Mouse (Mus musculus) limb, embryonic 14.5 days (tissue): Measurements from ENCODE around the gene Yars. TPM values are rescaled to one million over a fixed set of nuclear protein-coding genes. Genes with fewer than 3 reads are reported as not detected.

Source experiments
- ATAC-seq: fragments of 200-750 bp; cut with Nextera tagmentation; 2 replicates; pipeline ENCODE4 v1.8.0; 2017; ENCODE audit warnings: low read depth, moderate number of reproducible peaks, moderate TSS enrichment; ENCODE audit not compliant: low FRiP score
- DNase-seq: peaks from one replicate; pipeline ENCODE4 v3.0.0-alpha.2; 2015; ENCODE audit warnings: low spot score
- H3K27ac ChIP-seq: fragments of 300-500 bp; sonication (generic); replicated peaks from 2 replicates; pipeline ENCODE4 v1.5.1; 2014; ENCODE audit warnings: low read depth, mild to moderate bottlenecking, low read length, moderate library complexity, mixed read lengths
- H3K27me3 ChIP-seq: fragments of 300-500 bp; sonication (generic); 2 replicates; pipeline ENCODE4 v1.6.1; 2014; ENCODE audit warnings: low read length, mixed read lengths; ENCODE audit not compliant: control insufficient read depth, insufficient read depth
- H3K36me3 ChIP-seq: fragments of 300-500 bp; sonication (generic); 2 replicates; pipeline ENCODE4 v1.6.1; 2014; ENCODE audit warnings: mild to moderate bottlenecking, low read length, moderate library complexity, mixed read lengths; ENCODE audit not compliant: control insufficient read depth, insufficient read depth
- H3K4me1 ChIP-seq: fragments of 300-500 bp; sonication (generic); 2 replicates; pipeline ENCODE4 v1.6.1; 2014; ENCODE audit warnings: antibody characterized with exemption, low read length, mixed read lengths; ENCODE audit not compliant: control insufficient read depth, insufficient read depth
- H3K4me2 ChIP-seq: fragments of 300-500 bp; sonication (generic); replicated peaks from 2 replicates; pipeline ENCODE4 v1.6.1; 2014; ENCODE audit warnings: low read depth, mild to moderate bottlenecking, low read length, moderate library complexity; ENCODE audit not compliant: severe bottlenecking
- H3K4me3 ChIP-seq: fragments of 300-500 bp; sonication (generic); replicated peaks from 2 replicates; pipeline ENCODE4 v1.5.1; 2014; ENCODE audit warnings: low read length
- H3K9ac ChIP-seq: fragments of 300-500 bp; sonication (generic); 2 replicates; pipeline ENCODE4 v1.6.1; 2014; ENCODE audit warnings: mild to moderate bottlenecking, low read depth, low read length, moderate library complexity; ENCODE audit not compliant: severe bottlenecking
- H3K9me3 ChIP-seq: fragments of 300-500 bp; sonication (generic); 2 replicates; pipeline ENCODE4 v1.6.1; 2016; ENCODE audit warnings: low read length; ENCODE audit not compliant: control insufficient read depth
- POLR2A ChIP-seq: fragments of 200-500 bp; IDR thresholded peaks from 2 replicates; pipeline ENCODE4 v1.8.0; 2012; ENCODE audit warnings: inconsistent platforms, mild to moderate bottlenecking, moderate library complexity, borderline replicate concordance; ENCODE audit not compliant: insufficient read depth, insufficient read length; ENCODE audit errors: extremely low read depth
- WGBS: fragments of 180-500 bp; shearing (Covaris S2); extraction: QIAGEN DNeasy Blood & Tissue Kit; methylation state at CpG from one replicate; pipeline ENCODE4 v1.1.7; 2014; 5-methylcytosine and 5-hydroxymethylcytosine counted together
- polyA plus RNA-seq, 2 experiments: library from polyadenylated mRNA; depleted of rRNA in 1 of 2; stranded (reverse) in 1 of 2; unstranded in 1 of 2; fragments of >200 nt; fragmentation: Nextera tagmentation in 1 of 2; extraction: Ambion mirVana in 1 of 2; gene quantifications; 2 replicates each; pipeline versions ENCODE4 v1.2.1 to v1.2.3; 2012 to 2014

Gene Yars
- polyA plus RNA-seq, 2 experiments = 50.3 to 79.5 TPM

- Histone ChIP-seq H3K27ac (no peak overlapping the region), H3K4me1 (peaks cover 5% of the 10 kb centered on the region), H3K27me3 (no peaks in the 10 kb centered on the region), H3K4me3 (no peak overlapping the region), H3K4me2 (no peak overlapping the region), H3K9me3 (no peaks in the 10 kb centered on the region), H3K36me3 (no peaks in the 10 kb centered on the region), H3K9ac (no peak overlapping the region)
- ATAC-seq = peak; percentile 53; the same call in 1 of the 2 replicates
- WGBS = 32% methylated on average over 8 of the region's 8 CpGs
- peak; percentile 25 for DNase-seq
- no peak for TF ChIP-seq POLR2A
Measured at GRCm38 (mm10) chr4:129256450-129257380, 67.2 kb downstream of the Yars start.

- Histone ChIP-seq H3K4me2 (no peak overlapping the region), H3K9ac (0 out of 2 replicates have a peak overlapping the region, but pooled peaks have one; percentile 2), H3K36me3 (no peaks in the 10 kb centered on the region), H3K4me1 (peaks cover 11% of the 10 kb centered on the region), H3K9me3 (no peaks in the 10 kb centered on the region), H3K27ac (no peak overlapping the region), H3K4me3 (no peak overlapping the region), H3K27me3 (no peaks in the 10 kb centered on the region)
- 80% methylated on average over 4 of the region's 4 CpGs for WGBS
- no peak for TF ChIP-seq POLR2A
- DNase-seq (no peak), ATAC-seq (no peak)
Measured at GRCm38 (mm10) chr4:129259101-129259500, 69.5 kb downstream of the Yars start.

GRCm38 (mm10) chr4:129260678-129261077, 71.1 kb downstream of the Yars start:
- Histone ChIP-seq H3K4me1 (peaks cover 11% of the 10 kb centered on the region), H3K4me3 (no peak overlapping the region), H3K9me3 (no peaks in the 10 kb centered on the region), H3K27ac (no peak overlapping the region), H3K36me3 (no peaks in the 10 kb centered on the region), H3K4me2 (no peak overlapping the region), H3K27me3 (no peaks in the 10 kb centered on the region), H3K9ac (no peak overlapping the region)
- DNase-seq = no peak
- 17% methylated on average over 6 of the region's 6 CpGs for WGBS
- no peak for TF ChIP-seq POLR2A
- no peak for ATAC-seq

GRCm38 (mm10) chr4:129261196-129261595, 71.6 kb downstream of the Yars start, which contains the start of gene C77080:
C77080 (minus strand) TSS chr4:129261404.
- H3K4me1 ChIP-seq = peaks cover 11% of the 10 kb centered on the region
- H3K9ac ChIP-seq = no peak within 1 kb of the TSS
- DNase-seq (no peak), ATAC-seq (no peak)
- TF ChIP-seq POLR2A = no peak
- no peaks in the 10 kb centered on the region for H3K36me3 ChIP-seq
- H3K27me3 ChIP-seq = no peaks in the 10 kb centered on the region
- H3K27ac ChIP-seq = no peak within 1 kb of the TSS
- no peak within 1 kb of the TSS for H3K4me3 ChIP-seq
- H3K4me2 ChIP-seq = no peak within 1 kb of the TSS
- WGBS = 11% methylated on average over 2 of the region's 4 CpGs
- no peaks in the 10 kb centered on the region for H3K9me3 ChIP-seq

- TF ChIP-seq POLR2A = no peak
- Histone ChIP-seq H3K27me3 (no peaks in the 10 kb centered on the region), H3K4me1 (peaks cover 6% of the 10 kb centered on the region), H3K4me3 (no peak overlapping the region), H3K4me2 (no peak overlapping the region; the same call in 1 of the 2 replicates), H3K36me3 (no peaks in the 10 kb centered on the region), H3K9ac (peak overlapping the region; percentile 21; the same call in 1 of the 2 replicates), H3K9me3 (no peaks in the 10 kb centered on the region), H3K27ac (no peak overlapping the region)
- ATAC-seq (peak; percentile 67), DNase-seq (peak; percentile 61)
- 27% methylated on average over 19 of the region's 19 CpGs for WGBS
Measured at GRCm38 (mm10) chr4:129263225-129264021, 73.9 kb downstream of the Yars start.
